Mouse (Mus musculus) ovary, postnatal 10 days (tissue): Measurements from ENCODE around the gene Slc22a4.
"Not testable (repeated sequence)": the region's sequence is repeated elsewhere in the genome, so short reads cannot be mapped to it uniquely, and the experiment has no call there.

ENCODE experiments used
- DNase-seq: peaks from one replicate; pipeline ENCODE4 v3.0.0; 2022; ENCODE audit warnings: low spot score

Gene Slc22a4

DNA sequence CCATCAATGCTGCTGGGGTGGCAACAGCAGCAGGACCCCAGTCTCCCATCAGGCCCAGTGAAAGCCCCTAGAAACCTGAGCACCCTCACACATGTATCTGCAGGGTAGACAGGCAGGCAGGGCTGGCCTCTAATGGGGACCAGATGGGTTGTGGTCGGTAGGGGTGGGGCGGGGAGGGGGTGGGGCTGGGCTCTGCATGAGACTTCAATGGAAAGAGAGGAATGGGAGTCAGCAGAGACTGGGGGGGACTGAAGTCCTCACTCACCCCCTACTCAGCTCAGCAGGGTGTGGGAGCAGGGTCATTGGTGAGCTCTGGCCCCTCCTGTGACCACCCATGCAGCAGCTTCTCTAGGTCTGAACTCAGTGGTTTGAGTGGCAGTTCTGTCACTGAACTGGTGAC is 29.5 kb upstream of the Slc22a4 start:
- DNase-seq = no peak

- no peak for DNase-seq
Observed at GRCm38 (mm10) chr11:54056132-54056531, 28.2 kb upstream of the Slc22a4 start.

- no peak for DNase-seq
Observed at GRCm38 (mm10) chr11:54054257-54054656, 26.4 kb upstream of the Slc22a4 start.

DNA sequence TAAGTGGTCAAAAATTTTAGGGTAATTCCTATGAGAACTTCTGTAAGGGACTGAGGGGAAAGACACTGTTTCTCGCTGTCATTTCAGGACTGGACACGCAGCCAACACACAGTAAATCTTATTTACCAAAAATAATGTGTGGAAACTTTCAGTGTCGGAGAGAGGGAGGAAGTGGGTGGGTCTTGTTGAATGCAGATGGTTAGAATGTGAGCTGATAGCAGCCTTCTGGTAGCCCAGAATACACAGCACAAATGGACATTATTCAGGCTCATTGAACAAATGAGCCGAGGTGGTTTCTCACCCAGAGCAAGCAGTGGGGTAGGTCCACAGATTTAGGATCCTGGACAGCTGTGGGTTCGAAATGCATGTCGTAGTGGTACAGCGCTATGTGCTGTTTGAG is 25.2 kb upstream of the Slc22a4 start:
- DNase-seq = no peak

- no peak for DNase-seq
Observed at GRCm38 (mm10) chr11:54052128-54052527, 24.2 kb upstream of the Slc22a4 start.

DNA sequence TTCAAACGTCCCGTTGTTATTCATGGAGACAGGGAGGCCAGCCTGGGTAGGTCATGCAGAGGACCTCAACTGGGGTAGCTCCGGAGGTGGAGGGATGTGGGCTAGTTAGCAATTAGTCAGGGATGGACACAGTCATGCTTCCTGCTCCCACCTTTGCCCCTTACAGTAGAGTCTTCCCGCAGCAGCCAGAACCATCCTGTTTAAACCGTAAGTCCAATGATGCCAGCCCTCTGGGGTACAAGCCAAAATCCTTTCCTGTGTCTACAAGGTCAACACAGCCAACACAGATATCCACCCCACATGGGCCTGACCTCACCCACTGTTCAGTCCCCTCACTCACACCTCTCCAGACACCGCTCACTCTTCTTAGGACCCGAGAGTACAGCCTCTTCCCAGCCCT is 23.3 kb upstream of the Slc22a4 start:
- DNase-seq = no peak

GRCm38 (mm10) chr11:54050205-54050604 is 22.3 kb upstream of the Slc22a4 start:
- DNase-seq = no peak

DNA sequence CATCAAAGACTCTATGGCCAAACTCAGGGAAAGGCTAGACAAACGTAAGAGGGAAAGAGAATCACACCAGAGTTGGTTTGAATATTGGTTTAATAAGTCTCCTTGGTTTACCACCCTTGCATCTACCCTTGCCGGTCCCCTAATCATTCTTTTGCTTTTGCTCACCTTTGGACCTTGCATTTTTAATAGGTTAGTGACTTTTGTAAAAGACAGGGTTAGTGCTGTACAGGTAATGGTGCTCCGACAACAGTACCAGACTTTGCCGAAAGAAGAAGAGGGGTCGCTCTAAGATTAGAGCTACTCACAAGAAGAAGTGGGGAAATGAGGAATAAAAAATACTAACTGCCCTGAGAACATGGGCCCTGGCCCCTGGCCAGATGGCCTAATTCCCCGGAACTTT is 12.8 kb upstream of the Slc22a4 start:
- no peak for DNase-seq

GRCm38 (mm10) chr11:54032872-54033271 is 5.0 kb upstream of the Slc22a4 start:
- not testable (repeated sequence) for DNase-seq

DNA sequence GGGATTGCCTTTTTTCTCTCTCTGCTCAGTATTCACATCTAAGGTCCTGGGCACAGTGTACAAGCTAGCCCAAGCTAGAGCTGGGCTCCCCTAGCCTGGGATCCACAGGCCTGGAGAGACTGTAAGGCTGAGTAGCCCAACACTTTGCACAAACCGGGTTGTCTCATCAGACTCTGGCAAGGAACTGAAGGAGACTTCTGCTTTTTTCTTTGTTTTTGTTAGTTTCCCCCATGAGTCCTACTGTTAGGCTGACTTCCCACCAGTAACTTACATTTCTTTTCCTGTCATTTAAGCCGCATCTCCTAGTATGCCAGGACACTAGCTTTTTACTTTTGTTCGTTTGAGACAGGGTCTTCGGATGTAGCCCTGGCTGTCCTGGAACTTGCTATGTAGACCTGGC is 1.1 kb upstream of the Slc22a4 start:
- no peak for DNase-seq

- DNase-seq = no peak
Observed at GRCm38 (mm10) chr11:54027131-54028043, 503 bp downstream of the Slc22a4 start.

DNA sequence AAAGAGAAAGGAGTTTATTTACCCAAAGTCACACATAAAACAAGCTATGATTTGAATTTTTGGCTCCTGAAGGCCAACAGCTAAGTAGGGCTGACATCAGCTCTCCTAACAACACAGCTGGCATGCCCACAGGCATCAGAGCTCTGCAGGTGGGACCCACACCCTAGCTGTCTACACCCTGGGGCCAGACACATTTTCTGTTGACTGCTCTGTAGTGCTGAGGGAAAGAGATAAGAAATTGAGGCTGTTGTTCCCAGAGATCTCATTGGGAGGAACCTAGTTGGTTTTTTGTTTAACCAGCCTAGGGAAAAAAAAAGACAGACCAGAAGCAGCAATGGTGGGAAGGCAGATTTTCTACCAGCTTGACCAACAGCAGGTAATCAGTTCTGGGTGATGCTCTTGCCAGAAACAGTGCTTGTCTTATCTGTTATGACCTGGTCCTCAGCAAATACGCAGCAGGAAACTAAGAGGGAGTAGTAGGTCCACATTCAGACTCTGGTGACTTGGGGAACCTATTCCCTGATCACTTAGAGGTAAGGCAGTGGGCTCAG is 1.3 kb downstream of the Slc22a4 start:
- no peak for DNase-seq

- no peak for DNase-seq
Observed at GRCm38 (mm10) chr11:54021396-54022093, 6.3 kb downstream of the Slc22a4 start.

GRCm38 (mm10) chr11:54018893-54019732 is 8.8 kb downstream of the Slc22a4 start:
- DNase-seq = no peak

GRCm38 (mm10) chr11:54017596-54017995 is 10.3 kb downstream of the Slc22a4 start:
- no peak for DNase-seq

- DNase-seq = no peak
Observed at GRCm38 (mm10) chr11:54016051-54016450, 11.8 kb downstream of the Slc22a4 start.

DNA sequence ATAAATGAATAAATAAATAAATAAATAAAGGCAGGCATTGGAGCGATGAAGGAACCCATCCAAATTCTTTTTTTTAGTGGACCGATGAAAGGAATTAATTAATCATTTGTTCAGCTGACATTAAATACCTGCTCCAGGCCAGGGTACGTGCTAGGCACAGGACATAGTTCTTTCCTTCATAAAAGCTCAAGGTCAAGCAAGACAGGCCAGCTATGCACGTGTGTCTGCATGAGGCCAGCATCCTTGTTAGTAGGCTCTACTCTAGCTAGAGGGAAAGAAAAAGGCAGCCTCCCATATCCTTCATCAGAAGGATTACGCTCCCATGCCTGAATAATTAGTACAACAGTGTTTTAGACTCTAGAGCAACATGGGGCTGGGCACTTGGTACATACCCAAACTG is 14.9 kb downstream of the Slc22a4 start:
- no peak for DNase-seq

- DNase-seq = no peak
Observed at GRCm38 (mm10) chr11:54011255-54011654, 16.6 kb downstream of the Slc22a4 start.

DNA sequence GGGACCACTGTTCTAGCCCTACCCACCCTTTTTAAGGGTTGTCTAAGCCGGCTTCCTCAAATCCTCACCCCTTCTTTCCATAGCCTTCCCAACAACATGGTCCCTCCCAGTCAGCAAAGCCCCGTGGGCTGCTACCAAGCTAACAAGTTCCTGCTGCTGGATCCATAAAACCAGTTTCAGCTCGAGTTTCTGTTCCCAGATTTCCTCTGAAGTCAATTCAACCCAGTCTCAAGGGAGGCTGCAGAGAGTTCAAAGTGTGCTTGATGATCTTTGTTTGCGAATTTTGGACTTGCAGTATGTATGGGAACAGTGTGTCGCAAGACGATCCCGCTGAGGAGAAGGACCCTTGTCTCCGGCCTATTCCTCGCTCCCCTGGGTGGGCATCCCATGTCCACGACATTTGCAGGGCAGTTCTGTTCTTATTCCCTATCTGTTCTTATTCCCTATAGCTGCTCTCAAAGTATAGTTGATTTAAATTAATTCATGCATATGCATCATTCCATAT is 19.4 kb downstream of the Slc22a4 start:
- no peak for DNase-seq

- no peak for DNase-seq
Observed at GRCm38 (mm10) chr11:54007717-54008116, 20.2 kb downstream of the Slc22a4 start.

- no peak for DNase-seq
Observed at GRCm38 (mm10) chr11:54006901-54007300, 21.0 kb downstream of the Slc22a4 start.

GRCm38 (mm10) chr11:54006362-54006761 is 21.5 kb downstream of the Slc22a4 start:
- DNase-seq = not testable (repeated sequence)
